Mouse (Mus musculus) heart, adult 8-10 months (tissue): ENCODE data around the gene Rfx4. TPM values are rescaled to one million over a fixed set of nuclear protein-coding genes. Genes with fewer than 3 reads are reported as not detected.

Experiments used
- DNase-seq: peaks from one replicate; pipeline ENCODE4 v3.0.0; 2022; ENCODE audit warnings: low spot score
- total RNA-seq, 4 experiments: library from RNA; stranded (reverse); gene quantifications; 2 replicates each; pipeline ENCODE4 v1.2.4; 2022

Rfx4 gene
- total RNA-seq, 4 experiments from 2014 or later: not detected

GRCm38 (mm10) chr10:84910194-84910593 lies 154.3 kb downstream of the Rfx4 start:
- no peak for DNase-seq

GRCm38 (mm10) chr10:84910758-84911384 lies 155.0 kb downstream of the Rfx4 start:
- DNase-seq: no peak

DNA sequence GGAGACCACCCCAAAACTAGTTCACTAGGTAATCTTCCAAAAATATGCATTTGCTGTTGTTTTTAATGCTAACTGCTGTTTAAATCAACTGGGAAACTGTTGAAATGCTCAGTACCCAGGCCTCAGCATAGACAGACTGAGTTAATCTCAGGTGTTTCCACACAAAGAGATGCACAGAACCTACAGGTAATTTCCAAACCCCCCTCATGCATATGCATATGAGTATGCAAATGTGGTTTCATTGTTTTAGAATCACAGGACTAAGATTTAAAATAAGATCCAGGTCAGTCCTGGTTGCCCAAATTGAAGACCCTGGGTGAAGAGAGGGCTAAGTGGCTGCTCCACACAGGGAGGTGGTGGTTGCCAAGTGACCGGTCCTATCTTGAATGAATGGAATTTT lies 157.3 kb downstream of the Rfx4 start:
- DNase-seq: no peak

GRCm38 (mm10) chr10:84915476-84915875 lies 159.6 kb downstream of the Rfx4 start:
- no peak for DNase-seq

DNA sequence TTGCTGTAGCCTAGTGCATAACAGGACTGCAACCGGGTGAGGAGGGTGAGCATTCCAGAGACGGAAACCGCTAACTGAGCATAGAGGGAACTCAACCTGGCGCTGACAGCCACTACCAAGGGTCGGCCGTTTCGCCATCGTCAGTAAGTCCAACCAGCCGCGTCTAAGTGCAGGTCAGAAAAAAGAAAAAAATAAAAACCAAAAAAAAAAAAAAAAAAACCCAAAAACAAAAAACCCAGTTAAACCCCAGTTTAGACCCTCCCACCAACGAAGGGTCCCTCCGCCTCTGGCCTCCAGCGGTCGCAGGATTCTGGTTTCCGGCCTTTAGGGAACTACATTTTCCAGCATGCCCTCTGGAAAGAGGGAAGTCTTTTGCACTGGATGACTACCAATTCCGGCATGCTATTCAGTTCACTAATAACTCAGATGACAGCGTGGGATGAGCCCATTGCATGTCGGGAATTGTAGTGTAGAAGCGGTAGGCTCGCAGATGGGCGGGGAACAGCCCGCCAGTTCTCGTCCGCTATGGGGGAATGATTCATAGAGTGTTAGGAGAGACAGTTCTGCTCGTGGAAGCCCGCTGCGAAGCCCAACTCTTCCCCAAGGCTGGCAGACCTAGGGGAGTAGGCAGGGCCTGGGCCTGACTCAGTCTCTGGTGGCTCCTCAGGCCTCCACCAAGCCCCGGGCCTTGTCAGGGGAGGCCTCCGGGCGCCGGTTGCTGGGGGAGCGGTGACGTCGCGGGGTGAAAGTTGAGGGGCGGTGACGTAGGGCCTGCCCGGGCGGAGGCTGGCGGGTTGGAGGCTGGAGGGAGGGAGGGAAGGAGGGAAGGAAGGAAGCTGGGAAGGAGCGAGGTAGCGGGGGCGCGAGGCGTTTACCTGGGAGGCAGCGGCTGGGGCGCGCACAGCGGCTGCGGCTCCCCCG lies 161.2 kb downstream of the Rfx4 start, which contains the start of gene Ric8b:
Ric8b (plus strand) TSS at position 807 of the 921 bp plus-strand sequence.
- DNase-seq: peak; percentile 98

- no peak for DNase-seq
Observed at GRCm38 (mm10) chr10:84917731-84918095, 161.9 kb downstream of the Rfx4 start.

DNA sequence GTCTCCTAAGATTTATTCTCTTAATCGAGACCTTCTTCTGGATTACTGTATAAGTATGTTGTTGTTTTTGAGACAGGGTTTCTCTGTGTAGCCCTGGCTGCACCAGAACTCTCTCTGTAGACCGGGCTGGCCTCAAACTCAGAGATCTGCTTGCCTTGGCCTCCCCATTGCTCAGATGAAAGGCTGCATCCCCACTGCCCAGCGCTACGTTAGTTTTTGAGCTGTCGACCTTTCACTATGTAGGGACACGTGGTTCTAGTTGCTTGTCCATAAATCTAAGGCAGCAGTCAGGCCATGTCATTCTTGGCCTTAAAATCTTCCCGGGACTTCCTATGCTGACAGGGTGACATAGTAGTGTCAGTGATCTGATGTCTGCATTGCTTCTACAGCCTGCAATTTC lies 170.5 kb downstream of the Rfx4 start:
- DNase-seq: no peak

- DNase-seq: no peak
Observed at GRCm38 (mm10) chr10:84926885-84927284, 171.0 kb downstream of the Rfx4 start.

- DNase-seq: no peak
Observed at GRCm38 (mm10) chr10:84928465-84928864, 172.6 kb downstream of the Rfx4 start.

DNA sequence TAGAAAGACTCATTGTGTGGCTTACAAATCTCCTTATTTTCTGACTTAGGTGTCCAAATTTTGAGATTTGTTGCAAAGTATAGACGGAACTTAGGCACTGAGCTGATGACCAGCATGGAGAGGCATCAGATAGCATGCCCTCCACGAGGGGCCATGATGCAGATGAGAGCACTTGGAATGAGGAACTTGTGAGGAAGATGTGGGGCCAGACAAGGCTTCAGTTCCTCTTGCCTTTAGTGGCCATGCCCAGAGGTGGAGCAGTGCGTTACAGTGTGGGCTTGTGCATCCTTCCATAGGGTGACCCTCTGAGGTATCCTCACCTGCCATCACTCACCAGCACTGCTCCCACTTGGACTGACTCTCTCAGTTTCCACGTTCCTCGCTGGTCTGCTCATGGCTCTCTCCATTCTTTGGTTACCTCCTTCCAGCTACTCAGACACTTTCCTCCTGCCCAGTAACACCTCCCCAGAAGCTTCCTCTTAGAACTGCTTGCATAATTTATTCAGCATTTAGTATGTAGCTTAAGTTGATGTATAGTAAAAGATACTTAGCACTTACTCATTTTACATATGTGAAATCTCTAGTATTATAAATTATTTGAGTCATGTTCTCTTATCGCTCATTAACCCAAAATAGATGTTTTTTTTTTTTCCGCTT lies 179.8 kb downstream of the Rfx4 start:
- no peak for DNase-seq

DNA sequence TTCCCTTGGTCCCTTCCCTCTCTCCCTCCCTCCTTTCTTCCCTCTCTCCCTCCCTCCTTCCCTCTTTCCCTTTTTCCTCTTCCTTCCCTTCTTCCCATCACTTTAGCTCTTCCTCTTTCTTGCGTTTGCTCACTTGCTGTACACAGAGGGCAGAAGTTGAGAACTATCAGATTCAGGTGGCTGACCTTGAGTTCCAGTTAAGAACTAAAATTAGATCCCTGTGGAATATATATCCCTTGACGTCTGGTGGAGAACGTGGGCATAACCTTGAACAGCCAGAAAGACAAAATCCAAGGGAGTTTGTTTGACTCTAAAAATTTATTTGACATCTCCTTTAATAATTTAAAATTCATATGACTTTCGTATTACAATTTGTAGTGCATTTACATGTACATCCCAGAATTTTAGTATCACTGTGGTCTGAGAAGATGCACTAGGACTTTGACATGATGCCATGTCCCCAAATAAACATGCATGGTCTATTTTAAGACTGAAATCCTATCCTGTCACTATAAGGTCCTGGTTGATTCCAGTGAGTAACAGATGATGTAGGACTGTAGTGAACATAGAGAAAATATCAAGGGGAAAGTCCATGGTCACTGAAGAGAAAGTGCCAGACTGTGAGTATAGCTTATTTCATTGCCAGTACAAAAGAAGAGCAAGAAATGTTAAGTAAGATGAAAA lies 181.1 kb downstream of the Rfx4 start:
- no peak for DNase-seq

GRCm38 (mm10) chr10:84938094-84938820 lies 182.4 kb downstream of the Rfx4 start:
- DNase-seq: no peak

- no peak for DNase-seq
Observed at GRCm38 (mm10) chr10:84938886-84939285, 183.0 kb downstream of the Rfx4 start.

GRCm38 (mm10) chr10:84940356-84940755 lies 184.5 kb downstream of the Rfx4 start:
- no peak for DNase-seq

DNA sequence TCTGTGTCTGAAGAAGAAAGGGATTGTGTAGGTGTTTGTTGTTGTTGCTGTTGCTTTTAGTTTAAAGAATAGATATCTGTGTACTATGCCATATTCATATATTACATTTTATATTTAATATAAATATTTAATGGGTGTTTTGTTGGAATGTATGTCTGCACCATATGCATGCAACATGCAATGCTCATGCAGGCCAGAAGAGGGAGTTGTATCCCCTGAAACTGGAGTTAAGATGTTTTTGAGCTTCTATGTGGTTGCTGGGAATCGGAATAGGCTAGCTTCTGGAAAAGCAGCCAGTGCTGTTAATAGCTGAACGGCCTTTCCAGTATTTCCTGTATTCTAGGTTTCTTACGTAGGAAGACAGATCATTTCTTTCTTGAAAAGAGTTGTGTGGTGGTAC lies 189.8 kb downstream of the Rfx4 start:
- DNase-seq: no peak

- no peak for DNase-seq
Observed at GRCm38 (mm10) chr10:84948970-84949683, 193.3 kb downstream of the Rfx4 start.

DNA sequence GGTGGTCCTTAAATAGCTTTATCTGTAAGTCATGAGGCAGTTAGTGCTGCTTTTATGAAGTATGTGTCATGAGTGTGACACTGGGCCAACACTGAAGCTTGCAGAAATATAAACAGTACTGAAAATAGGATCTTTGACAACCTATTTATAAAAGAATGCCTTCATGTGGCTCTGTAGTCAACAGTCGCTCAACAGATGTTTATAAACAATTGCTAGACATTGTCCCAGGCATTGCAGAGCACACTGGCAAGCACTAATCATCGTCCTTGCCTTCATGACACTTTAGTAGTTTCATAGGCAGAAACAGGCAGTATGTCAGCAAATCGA lies 193.8 kb downstream of the Rfx4 start:
- DNase-seq: no peak

GRCm38 (mm10) chr10:84950384-84950783 lies 194.5 kb downstream of the Rfx4 start:
- DNase-seq: no peak

- DNase-seq: no peak
Observed at GRCm38 (mm10) chr10:84954236-84954635, 198.4 kb downstream of the Rfx4 start.
